Mouse (Mus musculus): ENCODE measurements at regions not wholly inside any gene's neighbourhood (a gene's known extent, or its start where the extent isn't known, plus 50 kb on each side); places are given as distances from the start of the nearest gene placed in this dataset.
"Not testable (repeated sequence)": the region's sequence is repeated elsewhere in the genome, so short reads cannot be mapped to it uniquely, and the experiment has no call there.

DNA sequence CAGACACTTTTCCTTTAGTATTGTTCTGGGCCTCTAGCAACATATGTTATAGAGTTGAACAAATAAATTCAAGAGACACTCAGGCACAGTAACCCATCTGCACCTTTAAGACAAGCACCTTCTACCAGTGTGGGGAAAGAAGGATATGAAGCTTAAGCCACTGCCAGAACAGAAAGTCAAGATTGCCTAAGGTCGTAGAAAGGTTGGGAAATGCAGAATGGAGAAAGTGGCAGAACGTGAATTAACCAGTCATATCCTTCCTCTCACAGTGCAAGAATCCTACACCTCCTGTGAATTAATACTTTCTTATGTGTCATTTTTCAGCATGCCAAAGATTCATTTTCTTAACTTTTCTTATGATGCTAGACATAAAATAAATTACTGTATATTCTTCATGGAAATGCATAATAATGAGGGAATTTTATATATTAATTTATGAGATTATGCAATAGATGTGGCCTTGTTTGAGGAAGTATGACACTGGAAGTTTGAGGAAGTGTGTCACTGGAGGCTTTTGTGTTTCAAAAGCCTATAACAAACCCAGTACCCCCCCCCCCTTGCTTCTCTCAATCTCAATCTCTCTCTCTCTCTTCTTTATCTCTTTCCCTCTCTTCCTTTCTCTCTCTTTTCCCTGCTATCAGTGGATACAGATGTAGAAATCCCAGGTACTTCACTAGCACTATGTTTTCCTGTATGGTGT lies 361.6 kb upstream of the Edil3 start:
- DNase-seq (ENCODE audit: low read depth, low spot score), result no peak

- no peak for DNase-seq (ENCODE audit: low read depth, low spot score)
Measured at GRCm38 (mm10) chr13:88490104-88490503, 331.2 kb upstream of the Edil3 start.

DNA sequence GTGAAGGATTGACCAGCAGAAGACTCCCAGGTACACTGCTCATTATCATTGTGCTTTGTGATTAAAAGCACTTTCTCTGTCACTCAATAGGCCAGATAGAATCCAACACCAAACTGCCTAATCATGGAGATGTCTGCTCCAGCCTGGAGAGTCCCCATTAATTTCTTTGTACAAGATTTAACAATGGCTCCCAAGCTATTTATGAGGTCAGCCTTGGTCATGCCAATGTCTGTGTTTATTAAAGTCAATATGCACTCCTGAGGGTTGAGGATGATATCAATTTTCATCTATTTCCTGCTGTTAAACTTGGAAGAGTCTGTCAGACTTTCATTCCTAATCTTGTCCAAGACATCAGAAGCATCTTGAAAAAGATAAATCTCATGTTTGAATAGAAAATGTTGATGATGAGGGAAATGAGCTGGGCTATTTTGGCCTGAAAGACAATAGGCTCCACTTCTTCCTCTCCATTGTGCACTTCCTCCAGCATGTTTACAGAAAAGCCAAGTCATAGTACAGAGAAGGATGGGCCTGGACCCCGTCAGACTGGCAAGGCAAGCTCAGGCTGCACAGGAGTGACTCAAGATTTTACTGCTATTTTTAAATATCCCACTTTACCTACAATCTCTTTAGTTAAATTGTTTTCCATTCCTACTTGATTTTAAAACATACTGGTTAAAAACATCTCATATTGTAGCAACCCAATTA lies 310.3 kb upstream of the Edil3 start:
- no peak for DNase-seq (ENCODE audit: low read depth, low spot score)

DNA sequence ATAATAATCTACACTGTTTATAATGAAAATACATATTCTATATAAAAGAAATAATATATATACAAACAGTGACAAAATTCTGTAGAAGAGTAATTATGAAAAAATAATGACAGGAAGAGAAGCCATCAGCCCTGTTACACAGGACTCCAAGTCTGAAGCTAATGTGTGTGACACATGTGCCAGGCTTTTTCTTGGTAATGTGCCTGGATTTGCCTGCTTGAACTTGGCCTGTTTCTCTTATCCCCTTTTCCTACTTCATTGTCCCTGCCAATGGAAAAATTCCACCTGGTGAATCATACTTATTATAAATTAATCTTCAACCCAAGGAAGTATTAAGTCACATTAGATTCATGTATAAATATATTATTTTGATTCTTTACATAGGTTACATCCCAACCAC lies 286.5 kb upstream of the Edil3 start:
- DNase-seq (ENCODE audit: low read depth, low spot score), result no peak

GRCm38 (mm10) chr13:88554504-88554903 lies 266.8 kb upstream of the Edil3 start:
- peak; percentile 55 for DNase-seq (ENCODE audit: low read depth, low spot score)

DNA sequence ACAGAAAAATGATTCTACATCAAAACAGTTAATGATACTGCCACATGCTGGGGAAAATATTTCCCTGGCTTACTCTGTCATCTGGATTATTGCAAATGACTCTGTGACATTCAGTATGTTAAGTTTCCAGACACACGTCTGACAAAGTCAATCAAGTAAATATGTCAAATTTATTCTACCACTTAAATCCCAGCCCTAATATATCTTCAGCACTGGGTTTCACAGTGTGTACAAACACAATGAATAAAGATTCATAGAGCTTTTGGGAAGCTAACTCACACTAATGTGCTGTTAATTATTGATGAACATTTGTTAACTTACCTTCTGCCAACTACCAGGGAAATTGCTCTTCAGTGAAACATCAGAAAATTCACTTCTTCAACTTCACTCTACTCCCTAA lies 256.3 kb upstream of the Edil3 start:
- no peak for DNase-seq (ENCODE audit: low read depth, low spot score)

DNA sequence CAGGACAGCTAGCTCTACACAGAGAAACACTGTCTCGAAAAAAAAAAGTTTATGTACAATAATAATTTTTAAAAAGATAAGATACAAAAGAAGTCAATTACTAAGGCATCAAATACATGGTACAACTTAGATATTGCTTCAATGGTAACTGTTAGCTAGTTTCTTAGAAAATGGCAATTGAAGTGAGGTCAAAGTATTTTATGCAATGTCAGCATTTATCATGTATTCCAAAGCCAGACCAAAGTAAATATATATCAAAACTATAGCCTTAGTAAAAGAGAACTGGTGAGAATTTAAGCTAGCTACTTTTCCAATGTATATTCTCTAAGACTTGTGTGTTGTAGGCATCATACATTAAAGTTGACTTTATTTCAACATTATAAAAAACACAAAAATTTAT lies 219.0 kb upstream of the Edil3 start:
- no peak for DNase-seq (ENCODE audit: low read depth, low spot score)

DNA sequence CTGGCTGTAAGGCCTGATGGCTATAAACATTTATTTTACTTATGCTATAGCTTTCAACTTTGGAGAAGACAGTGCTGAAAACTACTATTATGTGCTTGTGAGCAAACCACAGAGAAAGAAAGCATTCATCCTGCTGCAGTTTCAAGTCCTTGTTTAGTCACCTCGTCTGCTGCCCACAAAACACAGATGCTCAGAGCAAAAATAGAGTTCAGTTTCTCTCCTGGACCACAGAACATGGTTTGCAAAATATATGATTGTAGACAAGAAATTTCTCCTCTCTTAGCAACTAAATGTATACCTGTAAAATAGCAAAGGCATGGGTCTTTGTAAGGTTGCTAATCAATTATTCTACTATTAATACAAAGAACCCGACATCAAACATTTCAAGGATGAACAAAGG lies 210.7 kb upstream of the Edil3 start:
- peak; percentile 73 for DNase-seq (ENCODE audit: low read depth, low spot score)

DNA sequence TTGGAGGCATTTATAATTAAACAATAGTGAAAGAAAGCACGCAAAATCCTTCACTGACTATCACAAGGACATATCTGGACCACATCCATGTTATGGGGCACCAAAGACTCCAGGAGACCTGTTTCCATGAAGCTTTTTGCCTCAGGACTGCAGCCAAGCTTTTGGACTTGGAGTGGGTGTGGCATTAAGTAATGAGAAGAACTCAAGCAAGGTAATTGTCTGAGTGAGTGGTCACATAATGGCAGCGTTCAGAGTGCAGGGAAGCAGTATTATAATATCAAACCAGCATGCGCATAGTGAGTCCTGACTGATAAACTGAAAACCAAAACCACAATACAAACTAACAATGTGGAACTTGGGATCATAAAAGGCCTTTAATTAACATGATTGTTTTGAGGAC lies 208.0 kb upstream of the Edil3 start:
- DNase-seq (ENCODE audit: low read depth, low spot score), result no peak

GRCm38 (mm10) chr13:88650135-88650534 lies 171.1 kb upstream of the Edil3 start:
- DNase-seq (ENCODE audit: low read depth, low spot score), result no peak

- no peak for DNase-seq (ENCODE audit: low read depth, low spot score)
Measured at GRCm38 (mm10) chr13:88651036-88651435, 170.2 kb upstream of the Edil3 start.

DNA sequence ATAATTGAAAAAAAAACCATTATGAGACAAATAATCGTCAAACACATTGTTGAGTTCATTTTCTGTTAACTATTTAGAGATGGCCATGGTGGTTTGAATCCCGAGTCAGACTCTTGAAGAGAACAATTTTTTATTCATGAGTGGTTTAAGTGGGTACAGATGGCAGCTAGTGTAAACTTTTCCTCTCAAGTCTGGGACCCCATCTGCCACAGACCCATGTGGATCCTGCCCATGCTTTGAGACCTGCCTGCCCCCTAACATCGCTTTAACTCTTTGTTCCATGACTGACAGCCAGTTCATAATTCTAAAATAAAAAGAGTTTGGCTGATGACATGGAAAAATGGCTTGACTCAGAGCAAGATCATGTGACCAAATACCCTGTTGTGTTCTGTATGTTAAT lies 166.2 kb upstream of the Edil3 start:
- no peak for DNase-seq (ENCODE audit: low read depth, low spot score)

DNA sequence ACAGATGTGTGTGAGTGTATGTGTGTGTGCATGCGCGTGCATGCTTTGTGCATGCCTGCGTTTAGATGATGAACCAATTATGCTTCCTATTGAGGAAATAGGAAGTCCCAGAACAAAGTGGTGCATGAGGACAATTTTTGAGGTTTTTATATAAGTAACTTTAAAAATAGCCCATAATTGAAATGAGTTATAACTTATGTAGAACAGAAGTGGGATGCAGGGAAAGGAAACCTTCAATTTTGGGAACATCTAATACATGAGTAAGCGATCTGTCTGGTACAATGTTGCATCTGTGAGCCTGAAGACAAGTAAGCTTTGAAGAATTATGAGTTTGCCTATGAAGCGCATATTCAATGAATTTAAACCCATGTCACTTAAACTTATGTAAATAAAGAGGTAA lies 145.4 kb upstream of the Edil3 start:
- peak; percentile 32 for DNase-seq (ENCODE audit: low read depth, low spot score)

DNA sequence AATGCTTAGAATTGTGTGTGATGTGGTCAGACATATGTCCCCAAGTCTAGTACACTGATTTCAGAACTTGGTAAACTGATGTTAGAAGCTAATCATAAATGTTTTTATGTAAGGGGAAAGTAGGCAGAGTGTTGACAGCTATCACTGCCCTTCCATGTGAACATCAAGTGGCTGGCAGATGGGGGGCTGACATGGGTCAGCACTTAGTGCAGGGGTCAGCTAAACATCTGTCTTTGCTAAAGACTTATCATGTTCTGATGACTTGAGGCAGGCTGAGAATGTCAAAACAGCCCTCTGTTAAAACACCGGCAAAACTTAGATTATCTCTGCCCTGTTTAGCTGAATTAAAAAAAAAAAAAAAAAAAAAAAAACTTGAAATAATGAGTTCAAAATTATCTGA lies 116.7 kb upstream of the Edil3 start:
- DNase-seq (ENCODE audit: low read depth, low spot score), result no peak

GRCm38 (mm10) chr13:88729626-88730025 lies 91.6 kb upstream of the Edil3 start:
- DNase-seq (ENCODE audit: low read depth, low spot score), result not testable (repeated sequence)

DNA sequence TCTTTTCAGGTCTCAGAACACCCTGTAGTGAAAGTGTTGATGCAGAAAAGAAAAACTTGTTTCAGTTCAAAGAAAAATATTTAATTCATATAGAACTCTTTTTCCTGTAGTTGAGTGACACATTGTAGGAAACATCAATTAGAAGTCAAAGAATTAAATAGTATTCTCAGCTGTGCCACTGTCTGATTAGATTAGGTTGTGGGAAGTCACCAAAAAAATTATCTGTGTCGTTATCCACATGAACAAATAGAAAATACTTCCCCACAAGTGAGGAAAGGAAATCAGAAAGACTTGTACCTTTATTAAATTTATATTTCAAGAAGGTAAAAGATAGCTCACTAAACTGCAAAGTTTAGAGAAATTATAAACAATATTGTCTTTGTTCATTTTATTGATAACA lies 71.4 kb upstream of the Edil3 start:
- no peak for DNase-seq (ENCODE audit: low read depth, low spot score)

All from telencephalon, adult 2 months (tissue).